Mouse (Mus musculus) embryo, embryonic 11 days (tissue): ENCODE data around the gene Adgrg5.

Experiments used
- DNase-seq: peaks from one replicate; pipeline ENCODE4 v3.0.0-alpha.2; 2015

Gene Adgrg5

DNA sequence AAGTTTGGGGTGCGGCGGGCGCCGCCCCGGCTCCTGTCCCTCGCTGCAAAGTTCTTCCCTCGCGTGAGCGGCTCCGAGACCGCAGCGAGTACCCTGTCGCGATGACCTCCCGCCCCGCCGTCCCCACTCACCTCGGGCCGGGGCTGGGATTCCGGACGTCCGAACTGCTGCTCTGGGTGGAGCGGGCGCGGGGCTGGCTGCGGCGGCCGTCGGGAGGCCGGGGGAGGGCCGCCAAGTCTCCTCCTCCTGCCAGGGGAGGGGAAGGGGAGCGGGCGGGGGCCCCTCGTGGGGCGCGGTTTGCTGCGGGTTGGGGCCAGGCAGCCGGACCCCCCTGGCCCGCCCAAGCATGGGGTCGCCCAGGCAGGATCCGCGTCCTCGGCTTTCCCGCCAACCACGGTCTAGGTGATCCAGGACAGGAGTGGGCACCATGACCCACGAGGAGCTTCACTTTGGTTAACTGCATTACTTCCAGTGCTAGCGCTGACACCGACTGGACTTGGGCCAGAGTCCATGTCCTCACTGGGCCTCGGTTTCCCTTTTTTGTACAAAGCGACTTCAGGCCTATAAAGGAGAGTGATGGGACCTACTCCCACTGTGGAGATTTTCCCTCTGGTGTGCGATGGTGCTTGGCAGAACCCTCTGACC is 5.5 kb upstream of the Adgrg5 start, which contains the start of gene Ccdc102a:
TSS of gene Ccdc102a (minus strand) at position 248 of the 645 bp plus-strand sequence.
- peak; percentile 70 for DNase-seq

DNA sequence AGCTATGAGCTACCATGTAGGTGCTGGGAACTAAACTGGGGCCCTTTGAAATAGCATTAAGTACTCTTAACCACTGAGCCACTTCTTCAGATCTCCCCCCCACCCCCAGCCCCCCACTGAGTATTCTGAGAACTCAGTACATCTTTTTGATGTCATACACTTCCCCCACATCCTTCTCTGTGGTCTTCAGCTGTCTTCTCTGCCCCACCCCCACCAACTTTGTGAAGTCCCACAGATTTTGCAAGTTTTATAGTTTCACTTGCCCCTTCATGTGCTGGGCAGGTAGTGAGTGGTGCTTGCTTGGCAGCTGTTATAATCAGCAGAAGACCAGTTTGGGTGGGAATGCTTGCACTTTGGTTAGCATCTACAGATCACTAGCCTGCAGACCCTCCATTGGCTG is 4.2 kb upstream of the Adgrg5 start:
- no peak for DNase-seq

DNA sequence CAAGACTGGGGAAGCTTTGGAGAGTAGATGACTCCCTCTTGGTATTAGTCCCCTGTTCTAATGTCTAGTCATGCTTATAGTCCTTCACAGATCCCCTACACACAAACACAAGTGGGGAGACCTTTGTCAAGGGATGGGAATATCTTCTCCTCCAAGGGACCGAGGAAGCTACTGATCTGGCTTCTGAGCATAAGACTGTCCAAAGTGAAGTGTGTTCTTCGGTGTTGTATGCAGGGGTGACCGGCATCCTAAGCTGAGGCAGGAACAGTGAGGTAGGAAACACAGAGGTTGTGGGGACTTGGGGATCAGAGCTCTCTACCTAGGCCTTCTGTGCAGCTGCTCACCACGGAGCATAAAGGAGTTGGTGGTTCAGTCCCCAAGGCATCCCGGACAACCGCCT is 1.3 kb upstream of the Adgrg5 start:
- DNase-seq, result no peak

DNA sequence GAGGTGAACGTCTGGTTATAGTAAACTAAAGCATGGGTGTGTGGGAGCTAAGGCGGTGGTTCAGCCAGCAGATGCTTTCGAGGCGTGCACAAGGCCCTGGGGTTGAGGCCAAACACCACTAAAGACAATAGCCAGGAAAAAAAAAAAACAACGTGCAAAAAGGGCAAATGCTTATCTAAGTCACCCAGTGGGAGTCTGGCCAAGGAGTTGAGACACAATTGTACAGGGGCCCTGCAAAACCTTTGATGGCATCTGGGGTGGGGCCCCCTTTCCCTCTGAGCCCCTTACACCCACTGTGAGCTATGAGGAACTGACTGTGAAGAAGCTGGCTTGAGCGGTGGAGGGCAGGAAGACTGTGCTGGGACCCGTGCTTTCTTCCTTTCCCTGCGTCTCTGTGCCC is 892 bp upstream of the Adgrg5 start:
- DNase-seq, result no peak

DNA sequence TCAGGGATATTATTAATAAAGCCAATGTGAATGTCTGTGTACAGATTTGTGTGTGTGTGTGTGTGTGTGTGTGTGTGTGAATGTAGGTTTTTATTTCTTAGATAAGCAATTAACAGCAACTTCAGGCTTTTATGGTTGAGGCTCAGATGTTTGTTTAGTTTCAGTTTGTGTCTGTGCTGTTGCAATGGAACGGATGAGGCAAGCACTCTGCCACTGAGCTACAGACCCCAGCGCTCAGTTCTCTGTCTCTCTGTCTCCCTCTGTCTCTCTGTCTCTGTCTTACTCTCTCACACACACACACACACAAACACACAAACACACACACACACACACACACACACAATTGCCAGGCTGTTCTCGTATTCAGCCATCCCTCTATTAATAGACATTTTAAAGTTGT is 4.7 kb downstream of the Adgrg5 start:
- no peak for DNase-seq

DNA sequence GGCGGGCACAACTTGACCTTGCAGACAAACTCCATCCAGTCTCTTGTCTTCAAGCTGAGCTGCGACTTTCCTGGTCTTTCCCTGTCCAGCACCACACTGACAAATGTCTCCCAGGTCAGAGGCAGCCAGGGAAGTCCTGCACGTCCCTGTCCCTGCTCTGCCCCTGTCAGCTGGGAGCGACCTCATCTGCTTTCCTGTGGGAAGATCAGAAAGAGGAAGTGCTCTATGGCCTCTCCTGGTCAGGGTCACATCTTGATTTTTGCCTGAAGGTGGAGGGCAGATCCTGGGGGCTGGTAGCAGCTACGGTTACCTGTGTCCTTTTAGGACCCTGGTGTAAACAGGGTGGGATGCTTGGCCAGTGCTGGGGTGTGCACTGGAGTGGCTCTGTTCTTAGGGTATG is 10.4 kb downstream of the Adgrg5 start:
- DNase-seq, result no peak

DNA sequence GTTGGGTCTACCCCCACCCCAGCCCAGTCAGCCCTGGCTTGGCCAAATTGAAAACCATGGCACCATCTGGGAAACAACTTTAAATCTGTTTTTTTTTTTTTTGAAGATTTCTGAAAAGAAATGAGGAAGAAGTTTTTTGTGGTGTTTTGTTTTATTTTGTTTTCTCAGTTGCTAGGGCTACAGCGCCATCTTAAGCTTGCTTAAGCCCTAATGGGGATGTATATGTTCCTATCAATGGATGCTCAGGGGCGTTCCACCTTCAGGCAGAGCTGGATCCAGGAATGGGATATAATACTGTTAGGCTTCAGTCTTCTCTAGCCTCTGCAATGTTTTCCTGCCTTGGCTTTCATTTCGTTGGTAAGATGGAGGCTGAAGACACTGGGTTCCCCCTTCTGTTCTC is 11.7 kb downstream of the Adgrg5 start:
- DNase-seq, result no peak

DNA sequence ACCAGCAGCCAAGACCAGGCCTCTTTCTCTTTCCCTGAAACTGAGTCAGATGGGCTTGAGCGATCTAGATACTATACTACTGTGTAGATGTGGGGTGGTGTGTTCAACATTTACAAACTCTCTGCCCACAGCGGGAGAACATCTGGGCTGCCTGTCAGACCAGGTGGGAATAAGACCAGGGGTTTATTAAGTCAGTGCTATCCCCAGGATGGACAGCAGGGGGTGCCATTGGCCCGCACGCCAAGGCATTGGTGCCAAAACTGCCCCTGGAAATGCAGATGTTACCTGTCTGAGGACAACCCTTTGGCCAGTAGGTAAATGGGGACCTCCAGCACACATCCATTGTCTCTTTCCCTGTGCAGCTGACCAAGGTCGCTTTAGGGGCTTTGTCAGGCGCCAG is 19.1 kb downstream of the Adgrg5 start:
- peak; percentile 62 for DNase-seq

DNA sequence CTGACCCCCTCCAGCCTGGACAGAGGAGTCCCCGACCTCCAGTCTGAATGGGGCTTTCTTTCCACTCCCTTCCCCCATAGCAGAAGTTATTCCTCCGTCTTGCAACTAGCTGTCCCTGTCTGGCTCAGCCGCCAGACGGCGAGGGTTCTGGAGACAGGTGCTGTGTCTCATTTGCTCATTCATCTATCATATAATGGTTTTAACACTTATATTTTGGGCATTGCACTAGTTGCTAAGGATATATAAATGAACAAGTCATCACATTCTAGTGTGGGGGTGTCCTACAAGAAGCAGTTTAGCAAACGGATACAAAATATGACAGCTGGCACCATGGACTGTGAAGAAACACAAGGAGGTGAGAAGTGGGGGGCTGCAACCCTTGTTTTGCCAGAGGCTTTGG is 21.7 kb downstream of the Adgrg5 start:
- no peak for DNase-seq

DNA sequence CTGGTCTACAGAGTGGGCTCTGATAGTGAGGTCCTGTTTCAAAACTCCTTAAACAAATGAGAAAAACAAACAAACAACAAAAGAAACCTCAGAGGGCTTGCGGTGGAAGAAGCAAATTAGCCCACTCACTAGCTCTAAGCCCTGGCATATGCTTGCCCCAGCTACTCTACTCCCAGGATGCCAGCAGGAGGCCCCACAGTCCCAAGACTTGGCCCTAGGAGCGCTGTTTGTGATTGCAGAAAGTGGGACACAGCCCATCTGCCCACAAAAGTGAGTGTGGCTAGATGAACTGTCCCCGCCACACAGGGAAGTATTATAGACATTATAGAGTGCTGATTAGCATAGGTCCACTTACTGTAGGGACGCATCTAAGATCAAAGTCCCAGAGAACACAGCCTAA is 24.9 kb downstream of the Adgrg5 start:
- no peak for DNase-seq

DNA sequence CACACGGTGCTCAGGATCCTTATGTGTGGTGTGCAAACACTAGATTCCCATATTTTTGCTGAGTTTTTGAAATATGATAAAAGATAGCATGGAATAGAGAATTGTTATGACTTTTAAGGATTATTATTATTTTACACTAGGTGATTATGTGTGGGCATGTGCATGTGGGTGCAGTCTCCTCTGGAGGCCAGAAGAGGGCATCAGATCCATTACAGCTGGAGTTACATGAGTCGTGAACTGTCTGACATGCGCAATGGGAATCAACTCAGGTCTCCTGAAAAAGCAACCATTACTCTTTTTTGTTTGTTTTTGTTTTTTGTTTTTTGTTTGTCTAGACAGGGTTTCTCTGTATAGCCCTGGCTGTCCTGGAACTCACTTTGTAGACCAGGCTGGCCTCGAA is 25.5 kb downstream of the Adgrg5 start:
- DNase-seq, result no peak

DNA sequence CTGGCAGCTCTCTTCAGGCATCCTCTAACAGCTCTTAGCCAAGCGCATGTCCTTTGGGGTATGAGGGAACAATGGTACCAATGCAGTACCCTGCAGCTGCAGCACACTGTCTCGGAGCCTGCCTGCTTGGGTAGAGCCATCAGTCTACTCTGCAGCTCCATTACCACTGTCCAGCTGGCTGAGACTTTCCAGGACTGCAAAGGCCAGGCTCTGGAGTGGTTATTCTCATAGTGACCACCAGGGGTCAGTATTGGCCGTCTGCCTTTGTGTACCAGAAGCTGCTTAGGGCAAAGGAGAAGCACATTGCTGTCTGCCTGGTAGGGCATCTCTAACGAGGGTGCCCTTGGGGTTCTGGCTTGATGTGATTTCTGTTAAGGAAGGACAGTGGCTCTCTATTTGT is 26.6 kb downstream of the Adgrg5 start:
- peak; percentile 75 for DNase-seq

DNA sequence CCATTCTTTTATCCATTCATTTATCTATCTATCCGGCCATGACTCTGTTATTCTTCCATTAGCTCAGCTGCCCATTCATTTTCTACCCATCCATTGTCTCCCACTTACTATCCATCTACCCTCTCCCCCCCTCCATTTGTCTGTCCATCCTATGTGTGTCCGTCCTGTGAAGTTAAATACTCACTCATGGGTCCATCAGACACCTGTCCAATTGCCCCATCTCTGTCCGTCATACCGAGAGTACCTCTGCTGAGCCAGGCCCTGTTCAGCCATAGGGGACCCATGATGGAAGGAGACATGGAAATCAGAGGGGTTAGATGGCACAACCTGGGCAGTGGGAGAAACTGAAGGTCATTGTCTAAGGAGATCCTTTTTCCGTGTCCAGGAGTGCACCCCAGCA is 27.0 kb downstream of the Adgrg5 start:
- no peak for DNase-seq

DNA sequence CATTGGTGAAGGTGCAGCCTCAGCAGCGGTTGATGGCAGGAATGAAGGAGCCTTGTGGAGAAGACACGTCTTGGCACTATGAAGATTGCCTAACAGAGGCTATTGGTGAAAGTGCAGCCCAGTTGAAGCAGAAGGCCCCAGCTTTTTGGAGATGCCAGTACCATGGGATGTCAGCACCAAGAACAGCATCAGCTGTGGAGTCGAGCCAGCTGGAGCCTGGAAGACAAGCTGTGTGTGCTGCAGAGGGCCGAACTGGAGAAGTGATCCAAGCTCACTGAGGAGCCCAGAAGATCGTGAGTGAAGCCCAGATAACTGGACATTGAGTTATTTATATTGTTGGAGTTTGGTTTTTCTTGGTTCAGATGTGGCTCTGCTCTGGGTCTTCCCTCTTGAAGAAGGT is 28.6 kb downstream of the Adgrg5 start:
- DNase-seq, result no peak

DNA sequence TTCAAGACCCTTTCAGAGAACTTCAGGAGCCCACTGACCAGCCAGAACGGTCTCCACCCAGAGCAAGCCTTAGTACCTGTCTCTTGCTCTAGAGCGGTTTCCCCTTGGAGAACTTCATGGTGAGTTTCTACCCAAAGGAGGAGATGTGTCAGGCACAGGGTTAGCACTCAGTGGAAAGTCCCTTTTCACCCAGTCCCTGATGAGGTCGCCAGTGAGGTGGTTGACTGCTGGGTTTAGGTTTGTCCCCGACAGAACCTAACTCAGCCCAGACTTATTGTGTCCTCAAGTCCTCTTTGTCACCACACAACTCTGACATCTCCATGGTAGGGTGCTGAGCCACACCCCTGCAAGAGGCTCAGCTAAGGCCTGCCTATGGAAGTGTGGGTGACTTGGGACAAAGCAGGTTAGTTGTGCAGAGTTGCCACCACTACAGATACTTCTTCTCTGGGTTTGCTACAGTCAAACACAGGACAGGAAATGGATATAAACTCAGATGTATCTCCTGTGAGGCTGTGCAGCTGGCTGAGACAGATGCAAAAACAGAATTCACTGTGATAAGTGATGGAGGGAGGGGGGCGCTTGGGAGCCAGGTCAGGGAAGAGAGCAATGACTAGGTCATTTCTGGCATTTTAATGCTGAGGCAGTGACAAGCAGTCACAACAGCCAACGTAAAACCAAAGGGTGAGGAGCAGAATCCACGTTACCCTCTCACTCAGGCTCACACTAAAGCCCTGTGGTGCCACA is 30.3 kb downstream of the Adgrg5 start:
- no peak for DNase-seq

DNA sequence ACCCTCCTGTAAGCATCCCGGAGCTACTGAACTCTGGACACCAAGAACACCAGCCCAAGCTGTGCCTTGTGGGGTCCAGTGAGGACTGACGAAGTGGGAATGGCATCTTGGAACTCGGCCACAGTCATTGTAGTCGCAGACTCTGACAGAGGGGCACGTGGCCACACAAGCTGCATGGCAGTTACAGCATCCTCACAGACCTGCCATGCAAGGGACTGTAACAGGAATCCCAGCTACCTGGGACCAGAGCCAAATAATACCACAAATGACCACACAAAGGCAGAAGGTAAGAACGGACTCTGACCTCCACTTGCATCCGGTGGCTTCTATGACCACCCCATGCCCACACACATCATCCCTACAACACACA is 30.9 kb downstream of the Adgrg5 start:
- no peak for DNase-seq

DNA sequence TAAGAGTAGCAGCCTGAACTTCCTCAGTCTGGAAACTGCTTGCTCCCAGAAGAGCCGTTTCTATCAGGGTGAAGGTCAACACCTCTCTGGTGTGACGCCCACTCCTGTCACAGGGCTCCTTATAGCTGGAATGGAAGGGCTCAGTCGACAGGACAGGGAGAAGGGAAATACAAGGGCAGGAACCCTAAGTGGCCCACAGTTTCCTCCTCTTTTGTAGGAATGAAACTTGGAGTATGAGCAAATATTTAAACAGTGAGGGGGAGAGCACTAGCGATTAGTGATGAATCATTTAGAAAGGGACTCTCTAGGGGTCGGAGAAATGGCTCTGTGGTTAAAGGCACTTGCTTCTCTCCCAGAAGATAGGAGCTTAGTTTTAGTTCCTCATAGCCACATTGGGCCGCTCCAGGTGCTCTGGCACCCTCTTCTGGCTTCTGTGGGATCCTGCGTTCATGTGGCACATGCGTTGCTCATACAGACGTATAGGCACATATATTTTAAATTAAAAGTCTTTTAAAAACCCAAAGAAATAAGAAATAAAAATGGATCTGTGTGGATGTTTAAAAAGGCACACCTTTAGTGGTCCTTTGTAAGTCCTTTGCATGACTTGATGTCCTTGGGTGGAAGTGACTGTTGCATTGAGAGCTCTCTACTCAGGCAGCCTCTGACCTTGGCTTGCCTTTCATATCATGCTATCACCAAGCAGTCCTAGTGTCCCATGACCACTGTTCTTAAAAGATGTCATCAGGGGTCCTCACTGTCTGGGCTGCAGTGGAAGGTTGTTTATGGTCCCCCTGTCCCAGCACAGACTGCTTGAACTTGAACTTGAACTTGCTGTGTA is 31.6 kb downstream of the Adgrg5 start:
- DNase-seq, result peak; percentile 63

DNA sequence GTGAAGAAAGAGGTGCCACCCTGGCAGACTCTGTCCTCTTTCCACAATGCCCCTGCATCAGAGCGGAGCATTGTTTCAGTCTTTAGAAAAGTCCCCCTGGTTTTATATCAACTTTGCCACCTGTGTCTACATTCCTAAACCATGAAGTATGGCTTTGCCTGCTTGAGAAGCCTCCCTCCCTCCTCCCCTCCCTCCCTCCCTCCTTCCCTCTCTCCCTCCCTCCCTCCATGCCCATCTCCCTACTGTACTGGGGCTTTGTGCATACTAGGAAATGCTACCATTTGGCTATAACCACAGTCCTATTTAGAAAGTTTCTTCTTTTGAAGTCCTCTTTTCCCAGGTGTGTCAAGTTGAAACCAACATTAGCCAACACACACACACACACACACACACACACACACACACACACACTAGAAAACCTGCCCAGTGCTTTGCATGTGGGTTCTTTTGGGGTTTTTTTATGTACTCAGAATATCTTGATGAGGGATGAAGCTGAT is 32.6 kb downstream of the Adgrg5 start:
- no peak for DNase-seq

DNA sequence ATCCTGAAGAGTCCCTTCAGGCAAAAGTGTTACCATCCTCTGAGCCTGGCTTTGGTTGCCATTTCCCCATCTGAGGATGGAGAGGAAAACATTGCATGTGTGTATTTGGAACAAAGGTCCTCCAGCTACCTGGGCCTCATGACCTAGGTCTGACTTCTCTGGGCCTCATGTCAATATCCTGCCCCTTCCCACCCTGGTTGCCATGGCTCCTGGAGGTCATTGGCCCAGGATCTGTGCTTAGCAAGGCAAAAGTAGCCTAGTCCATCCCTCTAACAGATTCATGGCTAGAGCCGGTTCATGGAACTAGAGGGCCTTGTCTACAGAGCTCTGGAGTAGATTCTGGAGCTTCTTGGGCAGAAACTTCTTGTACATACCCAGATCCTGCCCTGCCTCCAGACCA is 38.7 kb downstream of the Adgrg5 start:
- no peak for DNase-seq

DNA sequence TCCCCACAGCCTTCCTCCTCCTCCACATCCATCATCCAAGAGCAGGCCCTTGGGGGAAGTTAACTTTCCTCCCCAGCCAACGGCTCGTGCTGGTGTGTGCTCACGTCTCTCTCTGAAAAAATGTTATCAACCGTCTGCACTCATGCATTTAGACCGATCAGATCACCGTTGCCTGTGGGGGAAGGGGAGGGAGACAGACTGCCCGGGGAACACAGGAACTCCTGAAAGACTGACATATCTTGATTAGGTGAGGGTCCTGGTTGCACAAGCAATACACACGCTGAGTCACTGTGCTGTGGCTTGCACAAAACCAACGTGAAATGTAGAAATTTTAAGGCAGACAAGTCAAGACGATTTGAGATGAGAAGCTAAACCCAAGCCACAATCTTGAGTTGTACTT is 41.3 kb downstream of the Adgrg5 start:
- no peak for DNase-seq

DNA sequence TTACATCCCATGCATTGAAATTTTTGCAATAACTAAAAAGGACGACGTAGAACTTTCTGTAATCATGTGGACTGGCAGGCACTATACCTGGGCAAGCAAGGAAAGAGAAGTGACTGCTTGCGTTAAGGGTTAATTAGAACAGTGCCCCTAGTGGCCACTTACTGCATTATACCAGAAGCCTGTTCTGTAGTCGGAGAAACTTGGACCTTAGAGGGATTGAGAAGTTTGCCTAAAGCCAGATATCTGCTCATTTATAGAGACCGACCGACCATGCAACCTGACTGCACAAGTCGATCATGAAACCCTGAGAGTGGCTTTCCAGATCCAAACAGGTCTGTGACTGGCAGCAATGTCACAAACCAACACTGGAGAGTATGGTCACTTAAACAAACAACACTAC is 43.1 kb downstream of the Adgrg5 start:
- peak; percentile 77 for DNase-seq

DNA sequence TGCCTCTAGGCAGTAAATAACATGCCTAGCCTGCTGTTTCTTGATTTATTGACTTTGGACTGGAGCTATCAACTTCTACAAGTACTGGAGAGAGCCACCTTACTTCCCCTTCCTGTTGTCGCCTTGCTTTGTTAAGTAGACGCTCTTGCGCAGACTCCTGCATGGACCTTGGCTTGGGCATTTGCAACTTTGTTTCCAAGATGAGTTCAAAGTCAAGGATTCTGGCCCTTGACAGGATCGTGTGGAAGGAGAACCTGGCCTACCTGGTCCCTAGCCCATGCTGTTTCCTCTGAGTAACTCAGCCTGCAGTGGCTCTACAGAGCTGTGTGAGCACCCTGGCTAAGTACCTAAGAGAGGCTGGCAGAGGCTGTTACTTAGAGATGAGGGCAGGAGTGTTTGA is 43.6 kb downstream of the Adgrg5 start:
- DNase-seq, result no peak

DNA sequence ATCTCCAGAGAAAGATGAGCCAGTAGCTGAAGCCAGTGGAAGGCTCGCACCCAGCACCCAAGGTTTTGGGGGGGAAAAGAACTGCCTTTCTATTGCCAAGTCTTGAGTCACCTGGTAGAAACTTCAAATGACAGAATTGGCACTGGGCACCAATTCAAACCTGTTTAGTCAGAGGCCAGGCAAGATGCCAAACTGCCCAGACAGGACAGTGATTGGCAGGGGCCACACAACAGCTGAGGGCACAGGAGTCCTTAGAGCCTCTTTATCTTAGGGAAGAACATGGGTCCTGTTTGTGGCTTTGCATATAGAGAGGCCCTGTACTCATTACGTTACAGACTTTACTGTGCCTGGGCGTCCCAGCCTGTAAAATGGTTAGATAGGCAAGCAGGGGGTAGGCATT is 44.1 kb downstream of the Adgrg5 start:
- DNase-seq, result no peak

DNA sequence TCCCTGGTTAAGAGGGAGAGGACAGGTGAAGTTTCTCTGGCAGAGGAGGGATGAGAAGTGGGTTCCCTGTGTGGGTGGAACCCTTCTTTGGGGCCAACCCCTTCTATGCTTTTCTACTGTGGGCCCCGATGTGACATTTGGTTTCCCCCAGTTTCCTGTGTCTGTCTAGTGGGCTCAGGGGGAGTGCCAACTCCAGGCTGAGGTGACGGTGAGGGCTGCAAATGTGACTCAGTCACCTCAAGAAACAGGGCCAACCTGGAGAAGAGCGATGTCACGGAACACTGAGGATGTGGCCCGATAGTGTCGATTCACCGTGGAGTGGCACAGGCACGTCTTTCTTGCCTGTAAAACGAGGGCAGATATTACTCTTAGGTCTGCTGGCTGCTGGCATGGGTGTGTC is 49.8 kb downstream of the Adgrg5 start:
- DNase-seq, result no peak
